Mouse (Mus musculus) heart, adult 2 months (tissue): ENCODE data around the gene Txlna. TPM values are rescaled to one million over a fixed set of nuclear protein-coding genes. Genes with fewer than 3 reads are reported as not detected.

ENCODE experiments used
- DNase-seq, 2 experiments: peaks; one replicate each; pipeline ENCODE4 v3.0.0; 2021
- H3K27ac ChIP-seq: fragments of 200-600 bp; 2 replicates; pipeline ENCODE4 v1.8.1; 2022
- H3K27me3 ChIP-seq: fragments of 200-500 bp; 2 replicates; pipeline ENCODE4 v1.6.1; 2012; ENCODE audit warnings: mild to moderate bottlenecking, low read length, inconsistent platforms, mixed read lengths; ENCODE audit not compliant: control insufficient read depth, insufficient read depth
- H3K36me3 ChIP-seq: fragments of 200-500 bp; 2 replicates; pipeline ENCODE4 v1.6.1; 2012; ENCODE audit warnings: low read length, inconsistent platforms; ENCODE audit not compliant: control insufficient read depth, insufficient read depth
- H3K4me1 ChIP-seq: fragments of 200-500 bp; 2 replicates; pipeline ENCODE4 v1.6.1; 2011; ENCODE audit warnings: low read length; ENCODE audit not compliant: control insufficient read depth, insufficient read depth
- H3K4me3 ChIP-seq: fragments of 200-600 bp; 2 replicates; pipeline ENCODE4 v1.8.1; 2022
- H3K79me2 ChIP-seq: fragments of 200-500 bp; replicated peaks from 2 replicates; pipeline ENCODE4 v1.6.1; 2012; ENCODE audit warnings: mild to moderate bottlenecking, inconsistent platforms, low read length, moderate library complexity, mixed read lengths; ENCODE audit not compliant: control insufficient read depth, insufficient read depth
- H3K9ac ChIP-seq: fragments of 200-500 bp; 2 replicates; pipeline ENCODE4 v1.6.1; 2012; ENCODE audit warnings: low read depth, mild to moderate bottlenecking, control low read depth, inconsistent platforms, low read length, mixed read lengths
- CTCF ChIP-seq: fragments of 200-600 bp; IDR thresholded peaks from 2 replicates; pipeline ENCODE4 v1.8.1; 2022; ENCODE audit warnings: antibody characterized with exemption, mild to moderate bottlenecking, moderate library complexity
- EP300 ChIP-seq: fragments of 200-500 bp; IDR thresholded peaks from 2 replicates; pipeline ENCODE4 v1.6.1; 2011; ENCODE audit warnings: low read depth, low read length, control low read depth; ENCODE audit not compliant: insufficient read depth
- POLR2A ChIP-seq: fragments of 200-500 bp; IDR thresholded peaks from 2 replicates; pipeline ENCODE4 v1.6.1; 2011; ENCODE audit warnings: mild to moderate bottlenecking, low read depth, low read length, control low read depth; ENCODE audit not compliant: insufficient read depth
- WGBS: fragments of 180-500 bp; shearing (Covaris S2); methylation state at CpG from one replicate; pipeline ENCODE4 v1.1.7; 2018; 5-methylcytosine and 5-hydroxymethylcytosine counted together
- intact Hi-C: fragments of 180-260 bp; cut with DNase I; formaldehyde crosslinking; loops from one replicate; pipeline ENCODE4 v1.15.1; 2025
- long read RNA-seq: library from polyadenylated mRNA; stranded (forward); transcript quantifications from one replicate; pipeline ENCODE4 v2.0.0, GENCODE M21; 2021
- polyA plus RNA-seq: library from polyadenylated mRNA; depleted of rRNA; stranded (reverse); fragments of >200 nt; gene quantifications from 2 replicates; pipeline ENCODE4 v1.2.3, GENCODE M21; 2012; rRNA removed
- total RNA-seq, 2 experiments: library from RNA; stranded (reverse); gene quantifications; 2 replicates each; pipeline ENCODE4 v1.2.3; 2021

The Txlna gene
- total RNA-seq = 10 to 100 TPM; 25.6 to 27.2 TPM
- polyA plus RNA-seq = 13.7 and 23.3 TPM in 2 replicates
- long read RNA-seq, full-length matches to known transcripts = 12 of 26 reads
- long read RNA-seq, partial matches to known transcripts = 0 of 26 reads
- long read RNA-seq, other reads (novel, unspliced or antisense) = 14 of 26 reads

GRCm38 (mm10) chr4:129640638-129641467 is at the start of gene Txlna:
TSS of gene Txlna (minus strand) at chr4:129641065.
- WGBS = under 1% methylated on average over 60 of the region's 60 CpGs
- DNase-seq = peak; percentile 95 to 97
- Histone ChIP-seq H3K4me1 (peaks cover 2% of the 10 kb centered on the region), H3K4me3 (peak within 1 kb of the TSS; percentile 60), H3K79me2 (no peaks in the 10 kb centered on the region; the same call in 1 of the 2 replicates), H3K36me3 (peaks cover 4% of the 10 kb centered on the region; the same call in 1 of the 2 replicates), H3K27ac (peak within 1 kb of the TSS; percentile 83), H3K9ac (peak within 1 kb of the TSS; percentile 89), H3K27me3 (no peaks in the 10 kb centered on the region)
- TF ChIP-seq POLR2A (peak; percentile 85), EP300 (0 out of 2 replicates have a peak, but pooled peaks have one; percentile 22), CTCF (no peak)
- intact Hi-C loops = loop anchor here (1.0 kb wide), 1 partner anchor 17 kb away; no protein-coding TSS in a partner anchor

GRCm38 (mm10) chr4:129684531-129684930 is 43.7 kb upstream of the Txlna start:
- H3K27ac ChIP-seq = no peak overlapping the region
- no peaks in the 10 kb centered on the region for H3K4me1 ChIP-seq
- TF ChIP-seq POLR2A = no peak
- TF ChIP-seq CTCF = no peak
- no peak for TF ChIP-seq EP300
- no peak overlapping the region for H3K9ac ChIP-seq
- intact Hi-C loops = no loop called here
- WGBS = 95% methylated on average over 6 of the region's 6 CpGs
- no peak overlapping the region for H3K4me3 ChIP-seq
- DNase-seq = no peak
- H3K36me3 ChIP-seq = no peaks in the 10 kb centered on the region
- no peaks in the 10 kb centered on the region for H3K27me3 ChIP-seq
- no peaks in the 10 kb centered on the region for H3K79me2 ChIP-seq

GRCm38 (mm10) chr4:129683901-129684493 is 43.1 kb upstream of the Txlna start:
- TF ChIP-seq EP300 = no peak
- no peak for TF ChIP-seq POLR2A
- no peak for TF ChIP-seq CTCF
- 89% methylated on average over 11 of the region's 11 CpGs for WGBS
- H3K27me3 ChIP-seq = no peaks in the 10 kb centered on the region
- DNase-seq = no peak
- H3K36me3 ChIP-seq = no peaks in the 10 kb centered on the region
- H3K79me2 ChIP-seq = no peaks in the 10 kb centered on the region
- no peak overlapping the region for H3K4me3 ChIP-seq
- no peak overlapping the region for H3K9ac ChIP-seq
- H3K4me1 ChIP-seq = no peaks in the 10 kb centered on the region
- intact Hi-C loops = no loop called here
- no peak overlapping the region for H3K27ac ChIP-seq

- Histone ChIP-seq H3K9ac (no peak overlapping the region), H3K27ac (no peak overlapping the region), H3K4me1 (no peaks in the 10 kb centered on the region), H3K27me3 (no peaks in the 10 kb centered on the region), H3K79me2 (no peaks in the 10 kb centered on the region), H3K4me3 (no peak overlapping the region), H3K36me3 (no peaks in the 10 kb centered on the region)
- WGBS = 96% methylated on average over 11 of the region's 11 CpGs
- DNase-seq = no peak
- intact Hi-C loops = no loop called here
- no peak for TF ChIP-seq POLR2A
- TF ChIP-seq CTCF = no peak
- TF ChIP-seq EP300 = no peak
Observed at GRCm38 (mm10) chr4:129681837-129682236, 41.0 kb upstream of the Txlna start.

GRCm38 (mm10) chr4:129672878-129673449 is 32.1 kb upstream of the Txlna start:
- peaks cover 5% of the 10 kb centered on the region; the same call in 1 of the 2 replicates for H3K36me3 ChIP-seq
- peak overlapping the region; percentile 85 for H3K4me3 ChIP-seq
- H3K4me1 ChIP-seq = peaks cover 3% of the 10 kb centered on the region; the same call in 1 of the 2 replicates
- H3K9ac ChIP-seq = peak overlapping the region; percentile 30
- no peak for TF ChIP-seq POLR2A
- TF ChIP-seq CTCF = 0 out of 2 replicates have a peak, but pooled peaks have one; percentile 10
- peak overlapping the region; percentile 89 for H3K27ac ChIP-seq
- intact Hi-C loops = loop anchor here (1.0 to 2.0 kb wide), 2 partner anchors 23 to 70 kb away; partner anchors contain the start of genes Khdrbs1 and Tmem39b
- no peaks in the 10 kb centered on the region for H3K79me2 ChIP-seq
- no peaks in the 10 kb centered on the region for H3K27me3 ChIP-seq
- no peak for DNase-seq
- 2% methylated on average over 10 of the region's 10 CpGs for WGBS
